Mouse (Mus musculus): ENCODE results near the gene Ttc4.

- TF ChIP-seq CTCF (conservative IDR thresholded peaks at IDR 0.05; ENCODE audit: insufficient read depth, insufficient read length, low read depth, low read length) (no peak), POLR2A (IDR thresholded peaks at IDR 0.05; ENCODE audit: low read depth, low read length) (no peak)
Observed at GRCm38 (mm10) chr4:106655681-106656080, 23.1 kb downstream of the Ttc4 start.

All from kidney, adult 2 months (tissue).